Mouse (Mus musculus) cortical plate, adult 2 months (tissue): ENCODE data around the gene Klk5.
A peak's percentile ranks its signal among the peaks of the same experiment; 100 is the strongest.

Experiments
- CTCF ChIP-seq: fragments of 200-500 bp; IDR thresholded peaks from 2 replicates; pipeline ENCODE4 v1.5.1; 2011; ENCODE audit warnings: mild to moderate bottlenecking, control low read depth, low read length; ENCODE audit not compliant: insufficient read depth; ENCODE audit errors: extremely low read depth
- POLR2A ChIP-seq: fragments of 200-500 bp; IDR thresholded peaks from 2 replicates; pipeline ENCODE4 v1.6.1; 2011; ENCODE audit warnings: mild to moderate bottlenecking, low read length, control low read depth; ENCODE audit not compliant: insufficient read depth; ENCODE audit errors: extremely low read depth

DNA sequence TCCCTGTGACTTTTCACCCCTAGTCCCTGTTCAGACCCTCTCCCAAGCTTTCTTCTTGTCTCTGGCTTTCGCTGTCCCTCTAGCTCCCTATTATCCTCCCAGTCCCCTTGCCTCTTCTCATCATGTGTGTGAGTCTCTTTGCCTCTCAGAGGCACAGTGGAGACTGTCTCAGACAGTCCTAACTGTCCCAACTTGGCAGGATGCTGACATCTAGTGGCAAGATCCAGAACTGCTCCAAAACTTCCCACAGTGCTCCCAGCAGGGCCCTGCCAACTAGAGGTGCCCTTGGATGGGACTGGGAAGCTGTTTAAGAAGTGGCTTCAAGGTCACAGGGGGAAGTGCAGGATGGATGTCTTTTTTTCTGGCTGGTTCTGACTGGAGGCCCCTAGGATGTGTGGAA, 53.1 kb downstream of the Klk5 start:
- TF ChIP-seq POLR2A (no peak), CTCF (peak; percentile 94)
